Mouse (Mus musculus): ENCODE data around the gene Cdca3.
"Not testable (repeated sequence)": the region's sequence is repeated elsewhere in the genome, so short reads cannot be mapped to it uniquely, and the experiment has no call there.

Gene Cdca3

GRCm38 (mm10) chr6:124828868-124829798, at the start of gene Cdca3, which contains the start of gene Usp5:
Gene Cdca3, plus strand, starts transcription at chr6:124829547.
Gene Usp5, minus strand, starts transcription at chr6:124829484.
- DNase-seq, result peak; percentile 97 to 99

DNA sequence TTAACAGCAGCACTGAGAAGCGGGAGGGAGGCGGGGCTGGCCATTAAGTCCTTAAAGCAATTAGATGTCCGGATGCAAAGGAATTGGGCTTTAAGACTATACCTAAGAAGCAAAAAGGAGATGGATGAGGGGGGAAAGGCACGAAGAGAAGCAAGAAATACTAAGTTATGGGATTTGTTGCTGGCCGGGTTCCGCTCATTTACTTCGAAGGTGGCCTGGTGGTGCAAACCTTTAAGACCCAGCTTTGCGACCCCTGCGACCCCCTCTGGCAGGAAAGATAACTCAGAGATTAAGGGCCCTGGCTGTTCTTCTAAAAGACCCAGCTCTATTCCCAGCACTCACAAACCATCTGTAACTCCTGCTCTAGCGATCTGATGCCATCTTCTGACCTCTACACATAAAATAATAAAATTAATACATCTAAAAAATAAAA, 49.3 kb upstream of the Cdca3 start:
- DNase-seq, result no peak

DNA sequence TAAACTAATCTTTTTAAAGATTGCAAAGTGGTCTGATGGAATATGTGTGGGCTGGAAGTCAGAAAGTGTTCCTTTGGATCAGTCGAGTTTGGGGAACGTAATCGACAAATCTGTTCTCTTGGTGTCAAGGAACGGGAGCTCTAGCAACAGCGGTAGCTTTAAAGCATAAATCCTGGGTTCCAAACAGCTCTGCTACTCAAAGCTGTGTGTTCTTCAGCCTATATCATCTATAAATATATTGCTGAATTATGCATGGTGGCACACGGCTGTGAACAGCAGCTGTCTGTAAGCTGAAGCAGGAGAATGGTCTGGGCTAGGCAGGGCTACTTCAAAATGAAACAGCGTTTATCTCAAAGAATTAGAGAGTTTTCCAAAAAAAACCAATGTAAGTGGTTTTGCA, 48.4 kb upstream of the Cdca3 start:
- no peak for DNase-seq

DNA sequence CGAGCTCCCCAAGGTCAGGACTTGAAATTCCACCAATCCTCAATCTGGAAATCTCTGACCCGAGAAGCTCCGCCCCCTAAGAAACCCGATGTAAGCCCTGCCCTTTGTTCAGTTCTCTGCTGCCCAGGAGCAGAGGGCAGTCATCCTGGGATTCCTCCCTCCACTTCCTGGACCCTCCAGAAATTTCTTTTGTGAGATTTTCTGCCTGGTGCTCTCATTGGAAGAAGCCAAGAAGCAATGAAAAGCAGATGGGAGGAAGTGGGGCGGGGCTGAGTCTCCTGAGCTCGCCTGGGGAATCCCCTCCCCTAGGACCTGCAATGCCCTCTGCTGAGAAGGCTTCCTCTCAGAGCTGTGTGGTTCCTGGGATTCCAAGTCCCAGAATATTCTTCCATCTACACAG, 46.9 kb upstream of the Cdca3 start:
- DNase-seq, result peak; percentile 66 to 71

- DNase-seq, result no peak
Observed at GRCm38 (mm10) chr6:124786756-124787420, 42.5 kb upstream of the Cdca3 start.

DNA sequence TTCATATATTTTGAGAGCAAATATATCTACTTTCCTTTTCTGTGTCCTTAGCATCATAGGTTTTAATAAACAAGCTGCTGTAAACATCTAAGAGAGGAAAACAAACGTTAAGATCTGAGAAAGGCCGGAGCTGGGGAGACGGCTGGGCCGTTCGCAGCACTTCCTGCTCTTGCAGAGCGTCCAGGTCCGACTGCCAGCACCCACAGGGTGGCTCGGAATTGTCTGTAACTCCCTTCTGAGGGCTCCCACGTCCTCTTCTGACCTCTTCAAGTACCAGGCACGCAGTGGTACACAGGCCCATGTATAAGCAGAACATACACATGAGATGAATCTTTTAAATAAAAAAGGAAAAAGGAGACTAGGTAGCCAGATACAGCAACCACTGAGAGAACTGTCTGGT, 41.6 kb upstream of the Cdca3 start:
- DNase-seq, result no peak

- no peak for DNase-seq
Observed at GRCm38 (mm10) chr6:124789519-124789918, 39.8 kb upstream of the Cdca3 start.

DNA sequence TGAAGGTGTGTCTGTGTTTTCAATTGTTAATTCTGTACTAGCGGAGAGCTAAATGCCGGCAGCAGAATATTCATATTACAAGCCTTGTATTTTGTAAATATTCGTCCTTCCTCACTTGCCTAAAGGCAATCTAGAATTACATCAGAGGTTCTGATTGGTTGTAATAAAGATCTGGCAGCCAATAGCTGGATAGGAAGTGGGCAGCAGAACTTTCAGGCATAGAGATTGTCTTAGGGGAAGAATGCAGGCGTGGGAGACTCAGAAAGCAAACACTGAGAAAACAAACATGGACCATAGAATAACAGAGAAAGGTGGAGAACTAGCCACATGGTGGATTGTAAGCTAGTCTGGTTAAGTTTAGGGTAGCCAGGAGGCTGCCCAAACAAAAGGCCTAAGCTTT, 39.2 kb upstream of the Cdca3 start:
- no peak for DNase-seq

DNA sequence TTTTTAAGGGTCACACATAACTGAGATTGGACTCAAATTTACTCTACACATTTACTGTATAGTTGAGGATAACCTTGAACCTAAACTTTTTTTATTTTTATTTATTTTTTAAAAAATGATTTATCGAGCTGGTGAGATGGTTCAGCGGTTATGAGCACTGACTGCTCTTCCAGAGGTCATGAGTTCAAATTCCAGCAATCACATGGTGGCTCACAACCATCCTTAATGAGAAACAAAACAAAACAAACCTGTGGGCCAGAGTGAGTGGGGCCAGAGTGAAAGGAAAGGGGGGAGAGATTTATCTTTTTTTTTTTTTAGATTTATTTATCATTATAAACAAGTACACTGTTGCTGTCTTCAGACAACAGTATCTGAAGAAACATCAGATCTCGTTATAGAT, 37.4 kb upstream of the Cdca3 start:
- no peak for DNase-seq

GRCm38 (mm10) chr6:124795781-124796180, 33.6 kb upstream of the Cdca3 start:
- DNase-seq, result no peak

GRCm38 (mm10) chr6:124796200-124796599, 33.1 kb upstream of the Cdca3 start:
- no peak for DNase-seq

- DNase-seq, result not testable (repeated sequence)
Observed at GRCm38 (mm10) chr6:124802400-124802799, 26.9 kb upstream of the Cdca3 start.

- DNase-seq, result no peak
Observed at GRCm38 (mm10) chr6:124803061-124803460, 26.3 kb upstream of the Cdca3 start.

GRCm38 (mm10) chr6:124803691-124804090, 25.7 kb upstream of the Cdca3 start:
- DNase-seq, result not testable (repeated sequence)

- no peak for DNase-seq
Observed at GRCm38 (mm10) chr6:124804341-124804740, 25.0 kb upstream of the Cdca3 start.

DNA sequence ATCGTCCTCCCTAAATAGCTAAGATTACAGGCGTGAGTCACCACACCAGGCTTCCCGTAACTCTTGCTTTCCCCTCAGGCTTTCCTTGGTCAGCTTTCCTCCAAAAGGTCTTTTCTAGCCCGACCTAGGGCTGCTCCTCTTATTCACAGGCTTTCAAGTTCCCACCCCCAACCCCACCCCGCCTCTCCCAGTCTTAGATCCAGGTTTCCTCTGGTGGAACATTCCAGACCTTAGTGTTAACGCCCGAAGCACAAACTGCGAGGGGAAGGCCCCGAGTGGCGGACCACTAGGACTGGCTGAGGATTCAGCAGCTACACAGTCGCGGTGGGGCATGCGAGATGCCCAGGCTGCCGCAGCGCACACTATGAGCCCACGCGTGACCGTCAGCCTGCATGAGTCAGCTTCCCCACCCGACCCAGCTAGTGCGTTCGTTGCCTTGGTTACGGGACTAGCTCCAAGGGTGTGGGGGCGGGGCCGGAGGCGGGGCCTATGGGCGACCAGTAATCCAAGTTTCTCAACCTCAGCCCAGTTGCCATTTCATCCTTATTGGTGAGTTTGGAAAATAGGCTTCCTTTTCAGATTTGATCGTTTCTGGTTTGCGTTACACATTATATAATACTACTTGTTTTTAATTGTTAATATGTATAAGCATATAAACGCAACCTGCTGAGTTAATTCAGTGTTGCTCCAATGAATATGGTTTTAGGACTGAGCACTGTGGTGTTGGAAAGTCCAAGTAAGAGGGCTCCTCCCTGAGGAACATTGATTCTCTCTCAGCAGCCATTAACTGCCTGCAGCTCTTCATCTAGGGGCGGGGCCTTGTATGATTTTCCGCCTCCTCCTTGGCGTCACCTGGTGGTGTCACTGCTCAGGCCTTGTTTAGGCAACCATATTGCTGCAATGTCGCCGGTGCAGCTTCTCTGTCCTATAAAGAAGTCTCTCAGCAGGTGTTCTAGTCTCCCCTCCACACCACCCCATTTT, 23.7 kb upstream of the Cdca3 start:
- DNase-seq, result peak; percentile 66 to 77

DNA sequence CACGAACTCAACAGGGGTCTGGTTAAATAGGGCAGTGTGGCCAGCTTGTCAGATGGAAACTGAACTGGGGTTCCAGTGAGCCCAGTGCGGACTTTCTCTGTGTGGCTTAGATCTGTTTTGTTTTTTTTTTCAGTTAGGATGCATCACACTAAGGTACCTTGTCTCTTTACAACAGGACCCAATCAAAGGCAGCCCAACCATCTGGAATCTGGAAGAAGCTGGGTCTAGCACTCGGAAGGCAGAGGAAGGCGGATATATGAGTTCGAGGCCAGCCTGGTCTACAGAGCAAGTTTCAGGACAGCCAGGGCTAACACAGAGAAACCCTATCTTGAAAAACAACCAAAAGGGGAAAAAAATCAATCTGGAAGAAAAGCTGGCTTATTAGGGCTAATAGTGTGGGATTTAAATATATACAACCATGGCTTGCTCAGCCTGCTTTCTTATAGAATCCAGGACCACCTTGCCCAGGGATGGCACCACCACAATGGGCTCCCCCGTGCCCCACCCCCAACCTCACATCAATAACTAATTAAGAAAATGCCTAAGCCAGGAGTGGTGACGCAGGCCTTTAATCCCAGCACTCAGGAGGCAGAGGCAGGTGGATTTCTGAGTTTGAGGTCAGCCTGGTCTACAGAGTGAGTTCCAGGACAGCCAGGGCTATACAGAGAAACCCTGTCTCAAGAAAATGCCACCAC, 22.8 kb upstream of the Cdca3 start:
- DNase-seq, result no peak

DNA sequence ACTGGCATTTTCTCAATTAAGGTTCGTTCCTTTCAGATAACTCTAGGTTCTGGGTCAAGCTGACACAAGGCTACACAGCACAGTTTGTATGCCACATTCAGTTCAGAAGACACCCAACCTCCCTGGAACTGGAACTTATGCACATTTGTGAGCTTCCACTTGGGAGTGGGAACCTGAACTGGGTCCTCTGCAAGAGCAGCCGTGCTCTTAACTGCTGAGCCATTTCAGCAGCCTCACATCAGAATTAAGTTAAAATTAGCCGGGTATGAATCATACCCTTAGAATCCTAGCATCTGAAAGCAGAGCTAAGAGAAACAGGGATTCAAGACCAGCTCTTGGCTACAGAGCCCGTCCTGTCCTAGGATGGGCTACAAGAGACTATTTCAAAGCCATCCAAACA, 22.0 kb upstream of the Cdca3 start:
- DNase-seq, result no peak

DNA sequence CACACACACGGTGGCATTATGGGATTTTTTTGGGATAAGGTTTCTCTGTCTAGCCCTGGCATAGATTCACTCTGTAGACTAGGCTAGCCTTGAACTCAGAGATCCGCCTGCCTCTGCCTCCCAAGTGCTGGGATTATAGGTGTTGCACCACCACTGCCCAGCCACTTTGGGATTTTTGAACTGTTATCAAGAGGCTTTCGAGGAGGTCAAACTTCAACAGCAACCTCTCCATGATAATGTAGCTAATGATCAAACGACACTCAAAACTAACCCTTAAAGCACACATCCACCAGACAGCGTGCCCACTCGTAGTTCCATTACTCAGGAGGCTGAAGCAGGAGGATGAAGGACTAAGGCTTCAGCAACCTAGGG, 21.4 kb upstream of the Cdca3 start:
- no peak for DNase-seq

GRCm38 (mm10) chr6:124808358-124809012, 20.9 kb upstream of the Cdca3 start, which contains the start of gene Spsb2:
Gene Spsb2, plus strand, starts transcription at chr6:124808661.
- peak; percentile 35 to 43 for DNase-seq

- peak; percentile 76 for DNase-seq
Observed at GRCm38 (mm10) chr6:124809052-124809774, 20.1 kb upstream of the Cdca3 start.
